Mouse (Mus musculus) ES-E14 (cell line): ENCODE measurements at regions not wholly inside any gene's neighbourhood (a gene's known extent, or its start where the extent isn't known, plus 50 kb on each side); places are given as distances from the start of the nearest gene placed in this dataset.

Source experiments
- DNase-seq: peaks from one replicate; pipeline ENCODE4 v3.0.0-alpha.2; 2013; ENCODE audit warnings: low read depth, low spot score
- H3K27ac ChIP-seq: 2 replicates; pipeline ENCODE4 v1.5.1; 2012; ENCODE audit warnings: low read depth, mild to moderate bottlenecking, low read length, moderate library complexity, mixed read lengths; ENCODE audit not compliant: poor library complexity, insufficient read depth, severe bottlenecking
- H3K36me3 ChIP-seq: 2 replicates; pipeline ENCODE4 v1.6.1; 2012; ENCODE audit warnings: mild to moderate bottlenecking, low read length, moderate library complexity, mixed read lengths; ENCODE audit not compliant: control insufficient read depth, poor library complexity, insufficient read depth, severe bottlenecking
- H3K4me1 ChIP-seq, 2 experiments: fragments of 150-350 bp in 1 of 2; sonication (generic) in 1 of 2; 2 replicates each; pipeline ENCODE4 v1.6.1; 2012; ENCODE audit warnings: low read length in 2 of 2, mild to moderate bottlenecking in 1 of 2, mixed read lengths in 1 of 2; ENCODE audit not compliant: control insufficient read depth in 2 of 2, insufficient read depth in 2 of 2, poor library complexity in 1 of 2
- H3K4me3 ChIP-seq, 2 experiments: fragments of 150-350 bp in 1 of 2; sonication (generic) in 1 of 2; 2 replicates each; pipeline ENCODE4 v1.5.1; 2012; ENCODE audit warnings: low read length in 2 of 2, low read depth in 1 of 2, mild to moderate bottlenecking in 1 of 2, mixed read lengths in 1 of 2; ENCODE audit not compliant: insufficient read depth in 1 of 2, poor library complexity in 1 of 2, severe bottlenecking in 1 of 2
- H3K9ac ChIP-seq: 2 replicates; pipeline ENCODE4 v1.6.1; 2012; ENCODE audit warnings: low read depth, mild to moderate bottlenecking, low read length, mixed read lengths; ENCODE audit not compliant: poor library complexity, insufficient read depth, severe bottlenecking
- H3K9me3 ChIP-seq: fragments of 150-350 bp; sonication (generic); 2 replicates; pipeline ENCODE4 v1.6.1; 2012; ENCODE audit warnings: low read depth, mild to moderate bottlenecking, low read length; ENCODE audit not compliant: control insufficient read depth, insufficient read depth
- CHD2 ChIP-seq: IDR thresholded peaks from 2 replicates; pipeline ENCODE4 v1.6.1; 2014; ENCODE audit warnings: mild to moderate bottlenecking, low read depth, low read length, inconsistent platforms
- HCFC1 ChIP-seq: IDR thresholded peaks from 2 replicates; pipeline ENCODE4 v1.6.1; 2012; ENCODE audit warnings: low read length, inconsistent platforms, borderline replicate concordance; ENCODE audit not compliant: insufficient read depth
- MAFK ChIP-seq: IDR thresholded peaks from 2 replicates; pipeline ENCODE4 v1.6.1; 2014; ENCODE audit warnings: mild to moderate bottlenecking, low read depth, low read length, inconsistent platforms; ENCODE audit not compliant: insufficient read depth
- ZC3H11A ChIP-seq: IDR thresholded peaks from 2 replicates; pipeline ENCODE4 v1.6.1; 2012; ENCODE audit warnings: low read depth, mild to moderate bottlenecking, inconsistent platforms, low read length, borderline replicate concordance
- ZNF384 ChIP-seq: IDR thresholded peaks from 2 replicates; pipeline ENCODE4 v1.6.1; 2012; ENCODE audit warnings: low read depth, low read length, inconsistent platforms
- in situ Hi-C, 2 experiments: fragments of 600-800 bp; cut with MboI; formaldehyde crosslinking; loops; one replicate each; pipeline ENCODE4 v1.15.1; 2025; ENCODE audit warnings: low sequenced_read_pairs in 2 of 2, inconsistent platforms in 1 of 2; ENCODE audit not compliant: unreplicated experiment in 2 of 2

- Histone ChIP-seq H3K36me3 (no peaks in the 10 kb centered on the region), H3K27ac (no peak overlapping the region; the same call in 1 of the 2 replicates), H3K9me3 (no peaks in the 10 kb centered on the region), H3K4me1 (peaks cover 0 to 4% of the 10 kb centered on the region in 2 experiments; a peak in 1 of 4 replicates), H3K9ac (no peak overlapping the region), H3K4me3 (no peak overlapping the region)
- DNase-seq = no peak
- TF ChIP-seq ZNF384 (no peak), ZC3H11A (no peak), HCFC1 (no peak), CHD2 (no peak), MAFK (no peak)
- in situ Hi-C loops = no loop called here
Measured at GRCm38 (mm10) chr6:89071766-89072165, 169.7 kb downstream of the Tpra1 start.

DNA sequence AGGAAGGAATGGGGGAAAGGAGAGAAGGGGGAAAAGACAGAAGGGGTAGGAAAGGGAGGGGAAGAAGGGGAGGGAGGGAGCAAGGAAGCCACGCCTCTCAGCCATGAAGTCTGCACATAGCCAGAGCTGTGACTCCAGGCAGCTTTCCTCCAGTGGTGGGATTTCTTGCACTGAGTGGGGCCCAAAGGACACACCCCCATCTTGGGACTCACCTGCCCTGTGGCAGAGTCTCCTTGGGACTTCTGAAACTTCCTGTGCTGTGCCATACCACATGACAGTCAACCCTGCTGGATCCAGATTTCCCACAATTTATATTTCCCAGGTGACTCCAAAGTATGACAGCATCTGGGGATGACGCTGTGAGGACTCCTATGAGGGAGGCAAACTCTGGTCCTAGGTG, 170.5 kb downstream of the Tpra1 start:
- TF ChIP-seq ZC3H11A (no peak), ZNF384 (no peak), MAFK (no peak), HCFC1 (no peak), CHD2 (no peak)
- Histone ChIP-seq H3K27ac (no peak overlapping the region), H3K9ac (no peak overlapping the region), H3K4me3 (no peak overlapping the region), H3K4me1 (peaks cover 0 to 4% of the 10 kb centered on the region in 2 experiments; a peak in 1 of 4 replicates), H3K36me3 (no peaks in the 10 kb centered on the region), H3K9me3 (no peaks in the 10 kb centered on the region)
- DNase-seq = no peak
- in situ Hi-C loops = no loop called here

DNA sequence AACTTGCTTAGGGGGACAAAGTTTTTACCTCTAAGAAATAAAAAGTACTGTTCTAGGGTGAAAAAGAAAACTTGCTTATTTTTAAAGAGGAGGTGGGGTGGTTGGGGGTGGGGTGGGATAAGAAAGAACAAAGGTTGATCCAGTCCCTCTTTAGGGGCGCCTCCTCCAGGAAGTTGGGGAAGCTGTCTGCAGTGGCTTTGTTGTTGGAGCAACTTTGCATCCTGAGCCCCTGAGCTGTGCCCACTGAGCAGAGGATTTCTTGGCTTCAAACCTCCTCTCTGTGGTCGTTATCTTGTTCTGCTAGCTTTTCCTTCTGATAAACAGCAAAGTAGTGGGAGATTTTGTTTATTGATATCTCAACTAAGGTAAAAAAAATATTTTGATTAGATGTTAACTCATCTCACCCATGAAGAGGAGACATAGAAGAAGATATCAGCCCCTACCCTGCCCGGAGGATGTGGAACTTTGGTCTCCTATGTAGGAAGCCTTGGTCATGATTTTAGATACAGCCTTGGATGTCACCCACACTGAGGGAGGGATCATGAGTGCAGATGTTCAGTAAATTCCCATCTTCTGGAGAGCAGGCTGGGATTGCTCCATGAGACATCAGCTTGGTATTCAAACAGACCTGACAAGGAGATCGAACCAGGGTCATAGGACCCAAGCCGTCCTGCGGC, 179.7 kb downstream of the Tpra1 start:
- Histone ChIP-seq H3K9ac (no peak overlapping the region), H3K36me3 (no peaks in the 10 kb centered on the region), H3K4me1 (peaks cover 0 to 2% of the 10 kb centered on the region in 2 experiments; a peak in 1 of 4 replicates), H3K27ac (no peak overlapping the region), H3K4me3 (no peak overlapping the region), H3K9me3 (no peaks in the 10 kb centered on the region)
- TF ChIP-seq ZNF384 (no peak), ZC3H11A (no peak), CHD2 (no peak), MAFK (no peak), HCFC1 (no peak)
- no peak for DNase-seq
- in situ Hi-C loops = no loop called here

DNA sequence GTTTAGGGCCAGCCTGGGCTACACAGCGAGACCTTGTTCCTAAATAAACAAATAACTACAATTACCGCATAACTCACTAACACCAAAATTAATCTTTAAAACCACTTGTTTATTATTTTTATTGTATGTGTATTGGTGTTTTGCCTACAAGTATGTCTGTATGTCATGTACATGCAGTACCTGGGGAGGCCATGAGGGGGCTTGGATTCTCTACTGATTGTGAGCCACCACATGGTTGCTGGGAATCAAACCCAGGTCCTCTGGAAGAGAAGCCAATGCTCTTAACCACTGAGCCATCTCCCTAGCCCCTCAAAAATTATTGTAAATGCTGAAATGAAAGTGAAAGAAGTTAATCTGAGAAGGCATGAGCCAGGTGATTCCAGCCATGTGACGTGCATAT, 182.4 kb downstream of the Tpra1 start:
- no peak overlapping the region for H3K9ac ChIP-seq
- no peaks in the 10 kb centered on the region for H3K9me3 ChIP-seq
- H3K36me3 ChIP-seq = no peaks in the 10 kb centered on the region
- peaks cover 0 to 2% of the 10 kb centered on the region in 2 experiments; a peak in 1 of 4 replicates for H3K4me1 ChIP-seq
- no peak overlapping the region for H3K4me3 ChIP-seq
- DNase-seq = no peak
- TF ChIP-seq HCFC1 (no peak), ZNF384 (no peak), MAFK (no peak), ZC3H11A (0 out of 2 replicates have a peak, but pooled peaks have one; percentile 8), CHD2 (no peak)
- H3K27ac ChIP-seq = no peak overlapping the region
- in situ Hi-C loops = no loop called here

- Histone ChIP-seq H3K9ac (no peak overlapping the region), H3K4me1 (peaks cover 0 to 2% of the 10 kb centered on the region in 2 experiments; a peak in 1 of 4 replicates), H3K36me3 (no peaks in the 10 kb centered on the region), H3K27ac (no peak overlapping the region), H3K9me3 (no peaks in the 10 kb centered on the region), H3K4me3 (no peak overlapping the region)
- no peak for DNase-seq
- no peak for TF ChIP-seq HCFC1
- TF ChIP-seq MAFK = no peak
- in situ Hi-C loops = no loop called here
Measured at GRCm38 (mm10) chr6:89085151-89085550, 183.1 kb downstream of the Tpra1 start.
